Mouse (Mus musculus): Measurements from ENCODE around the gene Cysltr2. TPM values are rescaled to one million over a fixed set of nuclear protein-coding genes. Genes with fewer than 3 reads are reported as not detected.

Cysltr2 gene
- total RNA-seq (2022): under 1 TPM in 1 of 4 experiments, not detected in 3; 0.32 TPM

DNA sequence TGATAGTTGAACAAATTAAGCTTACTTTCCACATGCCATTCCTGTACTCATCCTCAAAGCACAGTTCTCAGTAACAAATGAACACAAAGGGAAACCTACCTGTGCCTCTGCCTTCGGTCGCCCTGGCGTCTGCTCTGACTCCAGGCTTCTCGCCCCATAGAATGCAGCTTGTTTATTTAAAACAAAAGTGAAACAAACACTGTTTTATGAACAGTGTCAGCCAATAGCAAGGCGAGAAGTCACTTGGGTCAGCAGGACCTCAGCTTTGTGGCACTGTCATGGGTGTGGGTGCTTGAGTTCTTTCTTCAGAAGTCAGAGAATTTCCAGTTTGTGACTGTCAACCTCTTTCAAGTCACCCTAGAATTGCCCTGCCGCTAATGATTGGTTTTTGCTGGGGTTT, at the start of gene Cysltr2:
TSS of gene Cysltr2 (minus strand) at position 178 of the 400 bp plus-strand sequence.
- DNase-seq (ENCODE audit: low spot score in 2 of 2): no peak

DNA sequence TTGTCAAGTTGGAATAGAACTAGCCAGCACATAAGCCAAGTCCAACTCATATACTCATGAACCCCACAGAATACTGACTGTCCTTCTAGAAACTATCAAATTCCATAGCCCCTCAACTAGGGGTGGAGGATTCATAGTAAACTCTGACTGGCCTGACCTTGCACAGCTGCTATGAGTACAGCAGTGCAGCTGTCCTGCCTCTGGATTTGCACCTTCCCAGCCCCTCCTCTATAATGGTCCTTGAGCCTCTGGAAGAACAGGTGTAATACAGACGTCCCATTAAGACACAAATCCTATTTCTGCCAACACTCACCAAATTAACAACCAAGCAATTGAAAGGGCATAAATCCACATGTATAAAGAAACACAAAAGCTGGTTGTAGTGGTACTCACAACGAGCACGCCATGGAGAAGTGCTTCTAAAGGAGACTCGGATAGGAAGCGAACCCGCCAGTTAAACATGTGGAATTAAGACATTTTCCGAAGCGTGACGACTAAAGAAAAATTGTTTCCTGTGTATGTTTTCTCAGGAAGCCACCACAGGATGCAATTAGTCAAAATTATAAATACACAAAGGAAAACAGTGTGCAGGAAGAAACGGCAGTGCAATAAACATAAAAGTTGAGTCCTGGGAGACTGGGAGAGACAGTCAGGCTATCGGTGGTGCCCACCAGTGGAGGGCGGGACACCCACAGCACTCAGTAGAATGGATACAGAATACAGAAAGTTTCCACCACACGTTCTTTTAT, 46.1 kb upstream of the Cysltr2 start:
- no peak for DNase-seq (ENCODE audit: low spot score in 2 of 2)

DNA sequence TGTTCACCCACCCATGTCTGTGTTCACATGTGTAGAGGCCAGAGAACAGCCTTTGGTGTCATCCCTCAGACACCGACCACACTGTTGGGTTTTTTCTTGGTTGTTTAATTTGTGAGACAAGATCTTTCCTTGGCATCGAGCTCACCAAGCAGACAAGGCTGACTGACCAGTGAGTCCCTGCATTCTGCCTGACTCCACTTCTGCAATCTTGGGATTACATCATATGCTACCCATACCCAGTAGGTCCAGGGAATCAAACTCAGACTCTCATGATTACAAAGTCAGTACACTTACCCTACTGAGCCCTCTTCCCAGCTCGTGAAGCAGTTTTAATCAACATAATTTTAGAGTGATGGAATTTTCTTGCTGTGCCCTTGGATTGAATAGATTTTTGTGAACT, 44.0 kb upstream of the Cysltr2 start:
- DNase-seq (ENCODE audit: low spot score in 2 of 2): no peak

DNA sequence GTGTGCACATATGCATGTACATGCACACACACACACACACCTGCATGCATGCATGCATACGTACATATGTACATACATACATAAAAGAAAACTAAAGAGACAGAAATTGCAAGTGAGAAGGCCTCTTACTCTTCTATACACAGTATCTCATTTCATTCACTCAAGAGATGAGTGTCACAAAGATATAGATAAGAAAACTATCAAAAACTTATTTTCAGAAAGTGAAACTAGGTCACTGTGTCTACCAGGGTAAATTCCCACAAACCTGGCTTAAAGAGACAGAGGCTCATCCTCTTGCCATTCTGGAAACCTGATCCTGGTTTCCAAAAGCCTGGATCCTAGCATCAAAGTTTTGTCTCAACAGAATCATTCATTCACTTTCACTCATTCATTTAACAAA, 39.3 kb upstream of the Cysltr2 start:
- no peak for DNase-seq (ENCODE audit: low spot score in 2 of 2)

DNA sequence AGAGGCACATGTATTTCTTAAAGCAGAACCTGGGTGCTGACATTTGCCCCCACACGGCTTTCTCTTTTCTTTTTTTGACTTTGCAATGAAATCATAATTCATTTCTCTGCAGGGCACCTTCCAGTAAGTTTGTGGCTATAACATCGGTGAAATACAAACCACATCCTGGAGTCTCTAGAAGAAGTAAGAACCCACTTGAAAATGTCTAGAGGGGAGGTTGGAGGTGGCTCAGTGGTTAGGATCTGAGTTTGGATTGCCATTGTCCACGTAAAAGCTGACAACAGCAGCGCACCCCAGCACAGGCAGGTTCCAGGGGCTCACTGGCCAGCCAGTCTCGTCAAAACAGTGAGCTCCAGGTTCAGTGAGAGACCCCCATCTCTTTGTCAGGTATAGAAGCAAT, 38.8 kb upstream of the Cysltr2 start:
- no peak for DNase-seq (ENCODE audit: low spot score in 2 of 2)

DNA sequence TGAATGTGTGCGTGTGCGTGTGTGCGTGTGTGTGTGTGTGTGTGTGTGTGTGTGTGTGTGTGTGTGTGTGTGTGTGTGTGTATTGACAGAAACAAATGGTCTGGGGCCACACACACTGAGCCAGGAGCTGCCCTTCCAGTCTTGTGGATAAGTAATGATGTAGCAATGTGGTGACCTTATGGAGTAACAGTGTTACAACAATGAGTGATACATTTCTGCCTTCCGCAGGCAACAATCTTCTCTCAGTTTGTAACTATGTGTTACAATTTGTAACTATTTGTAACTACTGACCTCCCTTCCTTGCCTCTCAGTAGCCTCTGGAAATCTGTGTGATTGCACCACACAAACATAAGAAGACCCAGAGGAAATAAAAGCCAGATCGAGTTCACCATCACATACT, 38.3 kb upstream of the Cysltr2 start:
- no peak for DNase-seq (ENCODE audit: low spot score in 2 of 2)

DNA sequence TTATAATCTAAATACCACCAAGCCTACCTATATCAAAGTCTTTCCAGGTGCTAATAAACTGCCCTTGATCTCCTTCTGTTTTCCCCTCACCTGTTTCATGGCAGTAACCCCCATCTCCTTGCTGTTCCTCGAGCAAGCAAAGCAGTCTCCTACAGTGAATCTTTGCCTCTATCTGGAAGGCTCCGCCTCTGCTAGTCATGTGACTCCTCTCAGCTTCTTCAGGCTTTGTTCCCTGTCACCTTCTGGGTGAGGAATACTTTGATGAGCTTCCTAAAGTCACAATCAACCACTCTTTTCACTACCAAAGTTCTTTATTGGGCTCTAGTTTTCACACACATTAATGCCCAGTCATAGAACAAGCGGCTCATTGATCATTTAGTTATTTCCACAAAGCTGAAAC, 37.5 kb upstream of the Cysltr2 start:
- DNase-seq (ENCODE audit: low spot score in 2 of 2): no peak

DNA sequence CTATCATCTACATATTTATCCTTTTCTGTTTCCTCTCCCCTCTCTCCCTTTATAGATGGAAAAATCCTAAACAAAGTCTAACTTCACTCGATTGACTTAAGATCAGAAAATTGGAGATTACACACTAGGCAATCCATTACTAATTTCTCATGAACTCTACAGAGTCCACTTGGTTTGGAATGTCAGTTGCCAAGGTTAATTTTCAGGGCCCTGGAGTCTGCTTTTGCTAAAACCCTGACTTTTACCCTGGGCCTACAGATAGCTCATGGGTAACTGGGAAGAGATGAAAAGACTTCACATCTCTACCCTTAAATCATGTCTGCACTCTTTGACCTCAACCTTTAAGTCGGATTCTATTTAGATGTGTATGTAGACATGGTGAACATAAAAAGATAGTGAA, 34.6 kb upstream of the Cysltr2 start:
- DNase-seq (ENCODE audit: low spot score in 2 of 2): no peak

DNA sequence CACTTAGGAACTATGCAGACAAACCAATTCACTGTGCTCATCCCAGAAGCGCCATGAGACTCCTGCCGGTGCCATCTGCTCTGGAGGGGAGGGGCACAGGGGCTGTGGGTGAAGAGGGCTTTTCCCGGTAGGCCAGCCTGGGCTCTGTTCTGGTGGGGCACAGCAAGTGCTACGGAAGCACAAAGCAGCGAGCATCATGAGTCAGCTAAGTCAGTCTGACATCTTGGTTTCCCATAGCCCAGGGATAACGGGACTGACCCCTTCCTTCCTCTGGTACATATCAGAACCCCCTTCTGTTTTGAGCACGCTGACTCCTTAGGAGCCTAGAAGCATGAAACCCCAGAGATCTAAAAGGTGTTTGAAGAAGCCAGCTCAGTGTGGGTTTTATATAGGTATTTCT, 15.5 kb upstream of the Cysltr2 start:
- DNase-seq (ENCODE audit: low spot score in 2 of 2): no peak

DNA sequence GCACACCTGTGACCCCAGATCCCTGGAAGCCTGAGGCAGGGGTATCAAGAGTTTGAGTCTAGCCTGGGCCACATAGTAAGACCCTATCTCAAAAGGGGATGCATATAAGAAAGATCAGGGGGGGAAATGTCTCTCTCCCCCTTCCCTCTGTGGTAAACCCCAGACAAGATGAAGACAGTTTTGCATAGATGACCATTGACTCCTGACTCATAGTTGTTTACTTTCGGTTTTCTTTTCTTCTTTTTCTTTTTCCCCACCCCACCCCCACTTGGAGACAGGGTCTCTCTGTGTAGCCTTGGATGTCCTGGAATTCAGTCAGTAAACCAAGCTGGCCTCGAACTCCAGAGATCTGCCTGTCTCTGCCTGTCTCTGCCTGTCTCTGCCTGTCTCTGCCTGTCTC, 9.8 kb upstream of the Cysltr2 start:
- no peak for DNase-seq (ENCODE audit: low spot score in 2 of 2)

DNA sequence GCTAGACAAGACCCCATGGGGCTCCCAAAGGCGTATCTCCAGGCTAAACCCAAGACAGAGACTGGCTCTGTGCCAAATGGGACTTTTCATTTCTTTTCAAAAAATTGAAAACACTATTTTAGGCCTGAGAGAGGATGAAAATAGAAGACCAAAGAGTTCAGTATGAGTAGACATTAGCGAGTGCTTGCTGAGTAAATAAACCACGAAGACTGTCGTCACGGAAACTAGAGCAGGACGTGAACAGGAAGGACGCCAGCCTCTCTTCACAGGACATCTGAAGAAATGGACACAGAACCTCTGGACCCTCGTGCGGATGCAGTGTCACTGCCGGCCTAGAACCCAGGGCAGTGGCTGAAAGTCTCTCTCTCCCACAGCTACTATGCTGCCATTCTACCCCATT, 8.8 kb upstream of the Cysltr2 start:
- DNase-seq (ENCODE audit: low spot score in 2 of 2): no peak

DNA sequence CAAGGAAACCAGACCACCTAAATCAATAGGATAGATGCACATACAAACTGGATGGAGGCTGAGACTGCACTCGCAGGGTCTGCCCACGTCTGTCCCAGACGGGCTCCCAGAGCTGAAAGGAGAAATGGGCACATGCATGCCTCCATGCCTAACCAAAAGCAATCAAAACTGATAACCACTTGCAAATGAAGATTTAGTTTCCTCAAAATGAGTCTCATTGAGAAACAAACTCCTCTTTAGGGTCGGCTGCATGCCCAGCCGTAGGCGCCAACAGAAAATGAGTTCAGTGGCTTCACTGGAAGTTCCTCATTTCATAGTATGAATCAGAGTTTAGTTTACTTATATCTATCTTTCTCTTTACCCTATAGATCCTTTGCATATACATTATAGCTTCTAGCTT, 7.9 kb upstream of the Cysltr2 start:
- DNase-seq (ENCODE audit: low spot score in 2 of 2): no peak

DNA sequence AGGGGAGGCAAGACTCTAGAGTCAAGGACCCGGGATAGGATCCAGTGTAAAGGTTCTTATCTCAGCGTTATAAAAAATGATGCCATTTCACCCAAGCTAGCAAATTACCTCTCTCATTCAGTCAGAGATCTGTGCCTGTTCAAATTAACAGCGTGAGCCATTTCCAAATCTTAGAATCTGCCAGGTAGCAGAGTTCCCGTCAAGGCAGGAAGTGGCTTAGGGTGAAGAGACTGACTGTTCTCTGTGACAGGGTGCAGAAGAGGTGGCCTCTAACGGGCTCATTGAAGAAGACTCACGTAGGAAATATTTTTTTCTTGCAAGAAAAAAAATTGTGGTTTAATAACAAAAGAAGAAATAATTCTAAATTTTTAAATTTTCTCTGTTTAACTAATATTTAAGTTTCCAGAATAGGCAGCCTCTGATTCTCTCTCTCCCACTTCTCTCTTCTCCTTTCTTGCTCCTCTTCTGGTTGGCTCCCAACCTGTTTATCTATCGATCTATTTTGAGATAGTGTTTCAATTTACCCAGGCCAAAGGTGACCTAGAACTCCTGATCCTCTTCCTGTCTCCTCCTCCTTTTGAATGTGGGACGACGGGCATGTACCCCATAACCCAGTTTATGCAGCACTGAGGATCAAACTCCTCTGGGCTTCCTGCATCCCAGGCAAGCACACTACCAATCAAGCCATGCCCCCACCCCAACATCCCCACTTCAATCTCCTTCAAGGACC, 3.5 kb downstream of the Cysltr2 start:
- no peak for DNase-seq (ENCODE audit: low spot score in 2 of 2)

DNA sequence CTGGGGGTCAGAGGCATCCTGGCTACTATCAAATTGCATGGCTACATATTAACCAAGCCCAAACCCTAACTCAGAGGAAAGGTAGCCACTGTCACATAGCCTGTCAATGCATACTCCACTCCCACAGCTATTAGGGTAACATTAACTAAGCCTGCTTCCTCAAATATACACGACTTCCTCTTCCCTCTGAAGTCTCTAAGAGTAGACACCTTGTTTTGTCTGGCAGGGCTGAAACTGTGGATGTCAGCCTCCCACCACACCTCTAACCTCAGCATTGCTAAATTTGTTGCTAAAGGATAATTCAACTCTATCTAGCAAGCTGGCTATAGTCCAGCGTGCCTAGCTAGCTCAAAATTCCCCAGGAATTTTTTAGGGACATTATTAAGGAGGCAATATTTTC, 7.2 kb downstream of the Cysltr2 start:
- no peak for DNase-seq (ENCODE audit: low spot score in 2 of 2)

DNA sequence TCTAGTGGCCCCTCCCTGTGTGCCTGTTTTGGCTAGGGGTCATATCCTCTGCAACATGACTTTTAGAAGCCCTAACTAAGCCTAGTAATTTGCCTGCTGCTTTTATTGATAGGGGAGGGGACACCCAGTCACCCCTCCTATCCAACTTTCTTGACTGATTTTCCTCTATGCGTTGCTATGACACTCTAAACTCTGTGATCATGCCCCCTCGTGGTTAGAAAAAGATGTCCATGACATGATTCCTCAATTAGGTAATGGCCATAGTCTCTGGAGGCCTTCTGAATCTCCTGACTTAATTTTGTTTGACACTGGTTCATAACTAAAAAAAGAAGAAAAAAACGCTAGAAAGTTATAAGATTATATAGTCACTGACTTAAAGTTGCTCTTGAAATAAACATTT, 15.6 kb downstream of the Cysltr2 start:
- DNase-seq (ENCODE audit: low spot score in 2 of 2): no peak

DNA sequence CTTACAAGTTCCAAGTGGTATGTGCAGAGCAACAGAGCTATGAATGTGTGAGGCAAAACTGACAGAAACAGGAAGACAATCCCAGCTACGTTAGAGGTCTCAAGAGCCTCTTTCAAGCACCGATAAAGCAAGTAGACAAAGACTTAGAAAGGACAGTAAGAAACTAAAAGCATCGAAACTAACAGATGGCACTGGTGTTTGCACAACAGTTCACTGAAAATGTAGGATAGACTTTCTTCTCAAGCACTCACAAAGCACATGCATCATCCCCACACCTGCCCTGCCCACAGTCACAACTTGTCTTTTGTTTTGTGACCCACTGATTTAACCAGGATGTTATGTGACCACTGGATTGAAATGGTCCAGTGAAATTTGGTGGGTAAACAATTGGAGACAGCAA, 17.7 kb downstream of the Cysltr2 start:
- no peak for DNase-seq (ENCODE audit: low spot score in 2 of 2)

DNA sequence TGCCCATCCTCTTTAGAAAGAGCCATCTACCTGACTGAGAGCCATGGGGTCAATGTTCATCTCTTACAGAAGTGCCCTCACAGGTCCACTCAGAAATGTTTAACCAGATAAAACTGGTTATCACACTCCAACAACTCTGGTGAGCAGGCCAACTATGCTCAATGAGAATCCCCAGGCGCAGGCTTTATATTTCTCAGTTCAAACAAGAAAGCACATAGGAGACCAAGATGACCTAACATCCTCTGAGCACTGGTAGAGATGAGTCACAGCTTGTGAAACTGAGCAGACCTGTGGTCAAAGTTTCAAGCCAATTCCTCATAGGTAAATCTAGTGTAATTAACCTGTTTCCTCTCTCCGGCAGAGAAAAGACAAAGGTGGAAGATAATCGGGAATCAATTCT, 31.6 kb downstream of the Cysltr2 start:
- no peak for DNase-seq (ENCODE audit: low spot score in 2 of 2)

DNA sequence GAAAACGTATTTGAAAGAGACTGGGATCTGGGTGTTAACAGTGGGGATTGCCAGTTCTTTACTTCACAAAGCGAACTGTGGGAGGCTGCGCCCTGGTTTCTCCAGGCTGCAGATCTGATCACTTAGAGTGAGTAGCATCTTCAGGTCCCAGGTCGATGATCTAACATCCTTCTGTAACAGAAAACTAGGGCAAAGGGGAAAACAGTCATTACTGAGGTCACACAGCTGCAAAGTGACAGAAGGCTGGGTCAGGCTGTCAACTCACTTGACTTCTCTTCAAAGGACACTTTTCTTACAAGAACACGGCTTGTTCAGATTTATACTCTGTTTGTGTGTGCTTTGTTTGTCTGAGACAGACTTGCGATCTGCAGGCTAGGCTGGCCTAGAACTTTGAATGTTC, 33.5 kb downstream of the Cysltr2 start:
- DNase-seq (ENCODE audit: low spot score in 2 of 2): no peak

DNA sequence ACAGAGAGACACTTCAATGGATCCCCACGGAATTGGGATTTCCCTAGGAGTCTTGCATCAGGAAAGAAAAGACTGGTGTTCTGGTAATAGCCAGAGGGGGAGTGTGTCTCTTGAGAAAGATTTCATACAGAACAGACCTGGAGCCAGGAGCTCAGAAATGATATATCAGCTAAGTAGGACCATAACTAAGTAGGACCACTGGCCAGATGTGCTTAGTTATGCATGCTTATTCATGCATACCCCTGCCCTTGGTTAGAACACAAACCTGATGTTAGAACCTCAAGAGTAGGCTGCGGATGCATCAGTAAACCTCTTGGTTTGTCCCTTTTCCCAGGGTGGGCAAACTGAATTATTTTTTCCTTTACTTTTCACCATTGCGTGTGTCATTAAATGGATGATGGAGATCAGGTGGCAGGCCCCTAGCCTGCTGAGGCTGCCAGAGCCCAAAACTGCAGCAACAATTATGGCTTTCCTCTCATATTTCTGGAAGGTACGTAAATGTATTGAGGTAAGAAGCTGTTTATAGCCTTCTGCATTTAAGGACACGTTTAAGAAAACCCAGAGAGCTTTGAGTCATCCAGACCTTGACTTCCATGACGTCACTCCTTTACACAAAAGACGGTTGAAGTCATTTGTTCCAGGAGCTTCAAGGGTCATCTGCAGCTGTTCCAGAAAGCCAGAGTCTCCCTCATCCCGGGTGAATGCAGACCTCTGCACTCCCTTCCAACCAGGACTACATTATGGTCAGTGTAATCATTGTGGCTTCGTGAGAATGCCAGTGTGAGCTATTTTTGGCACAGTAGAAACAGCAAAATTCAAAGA, 35.0 kb downstream of the Cysltr2 start:
- no peak for DNase-seq (ENCODE audit: low spot score in 2 of 2)

DNA sequence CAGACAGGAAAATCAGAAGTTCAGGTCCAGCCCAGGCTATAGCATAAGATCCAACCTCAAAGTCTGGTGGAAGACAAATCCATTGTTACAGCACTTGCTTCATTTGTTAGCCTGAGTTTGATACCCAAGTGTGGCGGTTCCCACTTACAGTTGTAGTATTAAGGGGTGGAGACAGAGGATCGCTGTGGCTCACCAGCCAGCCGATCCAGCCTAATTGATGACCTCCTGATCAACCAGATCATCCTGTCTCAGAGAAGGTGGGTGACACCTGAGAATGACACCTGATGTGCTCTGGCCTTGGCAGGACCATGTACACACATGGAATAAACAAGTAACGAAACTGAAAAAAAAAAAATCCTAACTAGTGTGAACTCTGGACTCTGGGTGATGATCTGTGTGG, 47.1 kb downstream of the Cysltr2 start:
- DNase-seq (ENCODE audit: low spot score in 2 of 2): no peak

DNA sequence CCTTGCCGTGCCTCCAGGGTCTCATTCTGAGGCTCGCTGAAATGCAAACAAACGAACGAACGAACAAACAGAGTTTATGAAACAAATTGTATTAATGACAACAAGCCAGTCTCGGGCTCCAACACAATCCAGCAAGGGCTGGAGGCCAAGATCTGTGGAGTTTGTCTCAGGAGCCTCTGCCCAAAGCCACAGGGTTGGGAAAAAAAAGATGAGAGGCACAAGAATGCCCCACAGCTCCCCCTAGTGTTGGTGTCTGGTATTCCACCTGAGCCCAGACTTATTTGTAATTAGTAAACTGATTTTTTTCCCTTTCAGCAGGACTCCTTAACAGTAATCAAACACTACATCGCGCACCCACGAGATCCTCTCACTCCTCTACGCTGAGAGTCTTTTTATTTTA, 48.6 kb downstream of the Cysltr2 start:
- peak; percentile 37 to 44 for DNase-seq (ENCODE audit: low spot score in 2 of 2)

DNA sequence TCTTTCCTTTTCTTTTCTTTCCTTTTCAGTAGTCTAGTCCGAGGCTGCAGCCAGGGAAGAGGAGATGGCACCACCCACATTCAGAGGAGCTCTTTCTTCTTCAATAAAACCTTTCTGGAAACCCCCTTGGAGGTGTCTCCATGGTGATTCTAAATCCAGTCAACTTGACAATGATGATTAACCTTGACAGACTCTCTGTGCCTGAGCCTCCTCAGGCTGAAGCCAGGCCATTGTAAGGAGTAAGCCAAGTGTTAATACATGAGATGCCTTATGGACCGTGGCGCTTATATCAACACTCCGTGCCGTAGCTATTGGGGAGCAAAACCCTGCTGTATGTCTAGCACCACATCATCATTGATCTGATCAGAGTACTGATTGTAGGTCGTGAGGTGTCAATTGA, 50.8 kb downstream of the Cysltr2 start:
- no peak for DNase-seq (ENCODE audit: low spot score in 2 of 2)

All from gastrocnemius, adult 8-10 months (tissue).